Mouse (Mus musculus) olfactory bulb, adult 2 months (tissue): Measurements from ENCODE around the gene Pcsk5.

Source experiments
- CTCF ChIP-seq: fragments of 200-500 bp; IDR thresholded peaks from 2 replicates; pipeline ENCODE4 v1.5.1; 2012; ENCODE audit warnings: low read depth, mild to moderate bottlenecking, low read length, moderate library complexity; ENCODE audit not compliant: insufficient read depth
- POLR2A ChIP-seq: fragments of 200-500 bp; IDR thresholded peaks from 2 replicates; pipeline ENCODE4 v1.6.1; 2012; ENCODE audit warnings: mild to moderate bottlenecking, low read depth, low read length, moderate library complexity; ENCODE audit not compliant: insufficient read depth

DNA sequence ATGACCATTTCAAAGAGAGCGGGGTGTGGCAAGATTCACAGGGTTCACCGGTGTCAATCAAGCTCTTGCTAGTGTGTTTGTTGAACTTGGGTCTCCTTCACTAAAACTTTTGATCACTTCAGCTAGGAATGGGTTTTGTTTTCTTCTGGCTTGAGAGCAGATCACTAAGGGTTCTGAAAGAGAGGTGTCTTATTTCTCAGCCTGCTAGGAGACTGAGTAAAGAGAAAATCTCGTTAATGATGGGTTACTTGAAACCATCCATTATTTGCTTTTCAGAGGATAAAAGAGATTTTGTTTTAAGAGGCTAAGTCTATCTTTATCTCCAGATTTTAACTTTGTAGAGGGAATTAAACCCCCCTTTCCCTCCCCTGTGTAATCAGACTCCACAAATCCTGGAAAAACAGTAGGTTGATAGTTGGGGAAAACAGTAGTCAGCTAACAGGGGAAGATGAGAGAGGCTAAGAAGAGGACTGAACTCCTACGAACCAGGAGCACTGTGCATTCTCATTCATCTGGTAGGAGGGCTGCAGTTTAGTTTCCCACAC, 424.4 kb downstream of the Pcsk5 start:
- TF ChIP-seq POLR2A (no peak), CTCF (no peak)
